In the genomic region with DNA sequence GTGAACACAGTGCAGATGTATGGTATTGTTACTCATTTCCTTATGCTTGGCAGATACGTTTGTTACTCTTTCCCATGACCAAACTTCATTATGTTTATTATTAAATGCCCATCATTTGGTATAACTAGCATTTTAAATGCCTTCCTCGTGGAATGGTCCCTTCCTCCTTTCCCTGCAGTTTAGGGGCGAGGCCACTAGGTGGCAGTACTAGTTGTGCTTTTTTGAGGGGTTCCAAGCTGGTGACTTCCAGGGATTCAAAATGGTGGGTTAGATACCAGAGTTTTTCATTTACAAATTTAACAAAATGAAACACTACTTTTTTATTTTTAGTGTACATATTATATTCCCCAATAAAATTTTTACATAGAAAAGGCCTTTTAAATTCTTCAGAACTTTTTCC, we compare ENCODE assay signal across 9 mouse cellular contexts.
DNase-seq lines count a peak whose midpoint lies in the region; ATAC-seq and TF ChIP-seq lines count a peak whose summit lies in the region.
"Had no signal": no experiment of that assay in that cellular context is flagged by ENCODE, and none has a peak within 500 bp of the region (broad histone marks: within the 10 kb centered on the region; RNA-seq: fewer than 3 reads in every experiment).

No protein-coding gene starts in this region.

- DNase-seq in midbrain, embryonic 11.5 days (ENCODE audit: low spot score, missing footprints): peak; percentile 93
- DNase-seq in Patski (ENCODE audit: low read depth, low spot score): no peak
- peak; percentile 60 for DNase-seq in c-Kit-positive CD71-positive TER-119-positive erythroid progenitor cells, embryonic 14.5 days (ENCODE audit: low spot score)
- peak; percentile 61 for DNase-seq in gastrocnemius, postnatal 14 days
- peak; percentile 81 for DNase-seq in limb, embryonic 10.5 days (ENCODE audit: low spot score)
- DNase-seq in retina, adult 2 months (ENCODE audit: low read depth, low spot score): peak; percentile 34

- no peak overlapping the region for H3K9ac ChIP-seq in midbrain, embryonic 11.5 days (ENCODE audit: low read length)
- H3K9ac ChIP-seq in midbrain, embryonic 16.5 days (ENCODE audit: low read depth, low read length): no peak overlapping the region
- H3K9ac ChIP-seq: heart, embryonic 13.5 days had no signal

- TF ChIP-seq CTCF in Patski (IDR thresholded peaks at IDR 0.05): peak; percentile 90

- no peak overlapping the region for H3K27ac ChIP-seq in midbrain, embryonic 11.5 days (ENCODE audit: low read depth, low read length)
- H3K27ac ChIP-seq in midbrain, embryonic 16.5 days (ENCODE audit: low read length): no peak overlapping the region
- no peak overlapping the region for H3K27ac ChIP-seq in limb, embryonic 10.5 days
- H3K27ac ChIP-seq: heart, embryonic 13.5 days had no signal

- H3K4me1 ChIP-seq in midbrain, embryonic 11.5 days (ENCODE audit: control insufficient read depth, insufficient read depth, low read length): no peaks in the 10 kb centered on the region
- H3K4me1 ChIP-seq in midbrain, embryonic 16.5 days (ENCODE audit: control insufficient read depth, insufficient read depth, low read length): no peaks in the 10 kb centered on the region
- no peaks in the 10 kb centered on the region for H3K4me1 ChIP-seq in limb, embryonic 10.5 days

- peaks cover 61% of the 10 kb centered on the region for H3K36me3 ChIP-seq in midbrain, embryonic 11.5 days (ENCODE audit: control insufficient read depth, insufficient read depth, low read length)
- peaks cover 44% of the 10 kb centered on the region for H3K36me3 ChIP-seq in midbrain, embryonic 16.5 days (ENCODE audit: control insufficient read depth, insufficient read depth, low read length)
- H3K36me3 ChIP-seq in limb, embryonic 10.5 days: peaks cover 99% of the 10 kb centered on the region

- 43% methylated on average over 3 of the region's 3 CpGs for WGBS in midbrain, embryonic 11.5 days
- WGBS in midbrain, embryonic 16.5 days: 41% methylated on average over 3 of the region's 3 CpGs
- WGBS in limb, embryonic 10.5 days: 53% methylated on average over 3 of the region's 3 CpGs

- CTCF ChIA-PET in Patski (lab: Charles Lee): interaction anchor here (1.3 to 3.5 kb wide), 3 partner anchors 9 to 19 kb away, joined by 4 to 11 read pairs (median 5); no protein-coding TSS in a partner anchor

- no peaks in the 10 kb centered on the region for H3K27me3 ChIP-seq in midbrain, embryonic 11.5 days (ENCODE audit: control insufficient read depth, insufficient read depth, low read length)
- H3K27me3 ChIP-seq in midbrain, embryonic 16.5 days (ENCODE audit: control insufficient read depth, insufficient read depth, low read depth, low read length): no peaks in the 10 kb centered on the region
- no peaks in the 10 kb centered on the region for H3K27me3 ChIP-seq in Patski
- no peaks in the 10 kb centered on the region for H3K27me3 ChIP-seq in limb, embryonic 10.5 days (ENCODE audit: low read depth, poor library complexity, severe bottlenecking)
- H3K27me3 ChIP-seq: heart, embryonic 13.5 days had no signal

- ATAC-seq in midbrain, embryonic 11.5 days (ENCODE audit: low FRiP score): no peak
- no peak for ATAC-seq in midbrain, embryonic 16.5 days
- peak; percentile 47 for ATAC-seq in Patski
- ATAC-seq in erythroid progenitor cell, adult 5-6 weeks (replicated peaks; ENCODE audit: low FRiP score, poor library complexity, severe bottlenecking): no peak

- intact Hi-C loops in gastrocnemius, postnatal 14 days (cut with DNase I; ENCODE audit: low total_unique reads): no loop called here

- POLR2A ChIA-PET in Patski (lab: Charles Lee): no interaction called here

- H3K4me2 ChIP-seq in midbrain, embryonic 11.5 days: no peak overlapping the region
- no peak overlapping the region for H3K4me2 ChIP-seq in midbrain, embryonic 16.5 days (ENCODE audit: low read length)
- H3K4me2 ChIP-seq: heart, embryonic 13.5 days had no signal

- in situ Hi-C loops in Patski (cut with MboI; ENCODE audit: low pct_unique_long_range_greater_than_20kb): no loop called here

- H3K4me3 ChIP-seq in midbrain, embryonic 11.5 days (ENCODE audit: low read depth, low read length): no peak overlapping the region
- no peak overlapping the region for H3K4me3 ChIP-seq in midbrain, embryonic 16.5 days (ENCODE audit: low read depth, low read length)
- H3K4me3 ChIP-seq in limb, embryonic 10.5 days: no peak overlapping the region
- H3K4me3 ChIP-seq: heart, embryonic 13.5 days had no signal

- H3K9me3 ChIP-seq in midbrain, embryonic 11.5 days (ENCODE audit: control insufficient read depth, low read length): no peaks in the 10 kb centered on the region
- H3K9me3 ChIP-seq in midbrain, embryonic 16.5 days (replicated peaks; ENCODE audit: control insufficient read depth, low read length, poor library complexity, severe bottlenecking): no peaks in the 10 kb centered on the region
- H3K9me3 ChIP-seq in limb, embryonic 10.5 days (replicated peaks): no peaks in the 10 kb centered on the region
- H3K9me3 ChIP-seq: heart, embryonic 13.5 days had no signal
